Mouse (Mus musculus): ENCODE data around the gene Hoxa4. TPM values are rescaled to one million over a fixed set of nuclear protein-coding genes. Genes with fewer than 3 reads are reported as not detected.

Hoxa4 gene
- polyA plus RNA-seq, 1 experiment from 2014 or later, result 14.5 TPM

DNA sequence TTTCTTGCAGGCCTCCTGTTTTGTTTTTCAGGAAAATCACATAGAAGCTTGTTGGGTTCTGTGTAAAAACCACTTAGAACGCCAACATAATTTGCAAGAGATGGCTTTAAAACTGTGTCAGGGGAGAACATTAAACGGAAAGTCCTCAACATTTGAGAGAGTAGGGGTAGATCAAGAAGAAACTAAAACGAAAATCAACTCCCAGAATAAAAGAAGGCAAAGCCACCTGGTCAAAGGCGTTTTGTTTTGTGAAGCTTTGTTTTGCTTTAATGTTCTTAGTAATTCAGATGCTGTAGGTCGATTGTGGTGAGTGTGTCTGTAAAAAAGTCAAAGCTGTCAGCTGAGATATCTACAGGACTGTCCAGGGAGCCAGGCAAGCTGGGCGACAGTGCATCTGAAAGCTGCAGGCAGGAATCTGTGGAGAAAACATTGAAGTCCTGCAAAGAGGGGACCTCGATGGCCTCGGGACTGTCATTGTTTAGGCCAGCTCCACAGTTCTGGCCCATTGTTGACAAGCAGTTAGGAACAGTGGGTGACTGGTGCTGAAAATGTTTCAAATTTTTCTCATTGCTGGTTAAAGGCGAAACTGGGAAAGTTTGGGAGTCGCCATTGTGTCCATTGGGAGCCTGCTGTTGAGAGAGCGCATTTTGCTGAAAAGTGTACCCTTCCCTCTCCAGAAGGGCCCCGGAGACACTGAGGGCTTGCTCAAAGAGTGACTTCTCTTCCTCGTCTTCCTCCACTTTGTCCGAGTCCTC, 28.8 kb downstream of the Hoxa4 start:
- Histone ChIP-seq H3K4me3 (peak overlapping the region; percentile 70), H3K27me3 (peaks cover 25% of the 10 kb centered on the region), H3K4me1 (replicated peaks) (peaks cover 29% of the 10 kb centered on the region), H3K4me2 (peak overlapping the region; percentile 88), H3K9me3 (no peaks in the 10 kb centered on the region), H3K9ac (peak overlapping the region; percentile 100), H3K36me3 (no peaks in the 10 kb centered on the region), H3K27ac (peak overlapping the region; percentile 100)
- no peak for ATAC-seq (ENCODE audit: low FRiP score)
- WGBS, result under 1% methylated on average over 14 of the region's 14 CpGs

DNA sequence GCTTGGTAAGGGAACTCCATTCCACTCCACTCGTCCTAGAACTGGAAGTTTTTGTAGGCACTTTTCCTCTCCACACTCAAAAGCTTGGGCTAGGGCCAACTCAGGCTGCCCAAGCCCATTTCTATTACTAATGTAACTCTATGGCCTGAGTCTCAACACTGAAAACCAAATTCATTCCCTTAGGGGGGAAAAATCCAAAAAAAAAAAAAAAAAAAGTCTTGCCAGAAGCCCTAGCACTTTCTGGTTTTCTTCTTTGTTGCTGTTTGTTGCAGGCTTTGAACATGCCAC, 29.5 kb downstream of the Hoxa4 start:
- Histone ChIP-seq H3K27me3 (peaks cover 31% of the 10 kb centered on the region), H3K4me1 (replicated peaks) (peaks cover 35% of the 10 kb centered on the region), H3K36me3 (no peaks in the 10 kb centered on the region), H3K9ac (peak overlapping the region; percentile 100), H3K9me3 (no peaks in the 10 kb centered on the region), H3K4me2 (peak overlapping the region; percentile 88), H3K4me3 (peak overlapping the region; percentile 70), H3K27ac (peak overlapping the region; percentile 87)
- ATAC-seq (ENCODE audit: low FRiP score), result no peak
- WGBS, result 0% methylated on average over 1 of the region's 1 CpGs

- H3K4me1 ChIP-seq (replicated peaks), result peaks cover 40% of the 10 kb centered on the region
- no peak for ATAC-seq (ENCODE audit: low FRiP score)
- peak overlapping the region; percentile 96 for H3K27ac ChIP-seq
- H3K9me3 ChIP-seq, result no peaks in the 10 kb centered on the region
- H3K36me3 ChIP-seq, result no peaks in the 10 kb centered on the region
- peak overlapping the region; percentile 100 for H3K9ac ChIP-seq
- H3K4me2 ChIP-seq, result peak overlapping the region; percentile 88
- 2% methylated on average over 8 of the region's 8 CpGs for WGBS
- peak overlapping the region; percentile 70 for H3K4me3 ChIP-seq
- H3K27me3 ChIP-seq, result peaks cover 36% of the 10 kb centered on the region
Observed at GRCm38 (mm10) chr6:52161336-52162092, 30.0 kb downstream of the Hoxa4 start.

DNA sequence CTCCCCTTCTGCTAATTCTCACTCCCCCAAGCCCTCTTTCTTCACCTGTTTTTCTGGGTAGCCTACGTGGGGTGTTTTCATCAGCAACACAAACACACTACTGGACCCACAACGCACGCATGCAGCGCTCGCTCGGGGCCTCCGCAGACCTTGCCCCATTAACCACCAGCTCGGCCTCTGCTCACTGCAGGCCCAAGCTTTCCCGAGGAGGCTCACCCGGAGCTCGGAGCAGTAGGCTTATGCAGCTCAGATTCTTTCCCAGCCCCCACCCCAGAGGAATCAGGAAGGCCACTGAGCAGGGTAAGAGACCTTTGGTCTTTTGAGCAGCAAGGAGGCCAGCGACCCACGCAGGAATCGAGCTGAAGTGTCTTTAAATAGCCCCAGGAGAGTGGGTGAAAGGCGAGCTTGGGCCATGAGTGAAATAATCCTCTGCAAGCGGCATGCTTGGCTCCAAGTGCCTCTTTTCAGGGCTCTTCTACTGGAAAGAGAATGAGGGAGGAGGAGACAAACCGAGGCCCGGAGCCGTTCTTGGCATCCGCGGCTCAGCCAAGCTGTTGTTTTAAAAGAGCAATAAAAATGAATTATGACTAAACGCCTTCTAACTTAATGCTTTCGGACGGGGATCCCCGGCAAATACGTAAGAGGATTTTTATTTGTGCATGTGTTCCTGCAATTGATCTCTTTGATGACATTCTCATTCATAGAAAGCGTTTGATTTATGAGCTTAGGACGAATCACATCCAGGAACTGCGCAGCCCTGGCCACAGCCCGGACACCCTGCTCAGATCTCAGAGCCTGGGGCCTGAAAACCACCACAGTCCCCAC, 30.8 kb downstream of the Hoxa4 start:
- H3K4me1 ChIP-seq (replicated peaks), result peaks cover 38% of the 10 kb centered on the region
- peak overlapping the region; percentile 88 for H3K4me2 ChIP-seq
- H3K27me3 ChIP-seq, result peaks cover 41% of the 10 kb centered on the region
- peak overlapping the region; percentile 91 for H3K9ac ChIP-seq
- peak overlapping the region; percentile 96 for H3K27ac ChIP-seq
- no peaks in the 10 kb centered on the region for H3K9me3 ChIP-seq
- peak overlapping the region; percentile 70 for H3K4me3 ChIP-seq
- WGBS, result 2% methylated on average over 30 of the region's 30 CpGs
- ATAC-seq (ENCODE audit: low FRiP score), result no peak
- H3K36me3 ChIP-seq, result no peaks in the 10 kb centered on the region

DNA sequence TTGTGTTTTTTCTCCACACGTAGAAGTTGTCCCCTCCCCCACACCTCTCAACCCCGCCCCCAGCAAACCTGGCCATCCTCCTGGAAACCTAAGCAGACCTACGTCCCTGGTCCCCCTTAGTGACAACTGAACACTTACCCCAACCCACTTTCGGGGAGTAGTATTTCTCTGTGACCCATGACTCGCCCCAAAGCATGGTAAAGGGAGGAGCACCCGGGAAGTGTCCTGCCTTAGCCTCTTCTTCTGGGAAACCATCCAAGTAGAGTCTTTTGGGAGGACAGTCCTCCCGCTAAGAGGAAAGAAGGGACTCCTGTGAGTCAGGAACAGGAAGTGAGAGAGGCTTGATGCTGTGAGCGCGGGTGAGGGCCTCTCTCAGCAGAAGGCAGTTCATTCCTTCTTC, 31.6 kb downstream of the Hoxa4 start:
- H3K9me3 ChIP-seq, result no peaks in the 10 kb centered on the region
- peaks cover 47% of the 10 kb centered on the region for H3K27me3 ChIP-seq
- 1% methylated on average over 9 of the region's 9 CpGs for WGBS
- peak overlapping the region; percentile 96 for H3K27ac ChIP-seq
- peak overlapping the region; percentile 88 for H3K4me2 ChIP-seq
- peaks cover 35% of the 10 kb centered on the region for H3K4me1 ChIP-seq (replicated peaks)
- peak overlapping the region; percentile 70 for H3K4me3 ChIP-seq
- no peak for ATAC-seq (ENCODE audit: low FRiP score)
- peak overlapping the region; percentile 91 for H3K9ac ChIP-seq
- no peaks in the 10 kb centered on the region for H3K36me3 ChIP-seq

DNA sequence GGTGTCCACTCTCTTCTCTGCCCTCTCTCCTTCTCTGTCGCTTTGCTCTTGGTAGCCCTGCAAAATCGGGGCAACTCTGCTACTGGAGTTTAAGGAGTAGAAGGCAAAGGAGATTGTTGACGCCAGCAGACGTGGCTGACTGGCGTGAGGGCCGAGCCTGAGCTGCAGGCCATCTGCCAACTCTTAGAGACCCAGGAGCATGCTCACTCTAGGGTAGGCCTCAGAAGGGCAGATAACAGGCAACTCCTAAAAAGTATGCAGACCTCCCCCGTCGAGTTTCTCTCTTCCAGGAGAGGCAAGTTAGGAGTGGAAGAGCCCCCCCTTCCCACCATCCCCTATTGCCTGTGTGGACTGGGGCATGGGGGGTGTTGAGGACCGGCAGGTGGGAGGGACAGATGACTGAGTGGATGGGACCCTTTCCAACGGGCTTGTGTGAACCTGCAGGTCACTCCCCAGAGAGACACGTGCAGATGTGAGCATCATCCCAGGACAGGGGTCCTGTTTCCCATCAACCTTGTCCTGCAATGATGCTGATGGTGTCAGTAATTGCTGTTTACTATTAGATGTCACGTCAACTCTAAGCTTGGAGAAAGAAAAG, 32.3 kb downstream of the Hoxa4 start:
- H3K4me3 ChIP-seq, result peak overlapping the region; percentile 70
- H3K27ac ChIP-seq, result peak overlapping the region; percentile 96
- ATAC-seq (ENCODE audit: low FRiP score), result no peak; the same call in 1 of the 2 replicates
- H3K27me3 ChIP-seq, result peaks cover 55% of the 10 kb centered on the region
- H3K4me2 ChIP-seq, result peak overlapping the region; percentile 88
- H3K9ac ChIP-seq, result peak overlapping the region; percentile 91
- 2% methylated on average over 12 of the region's 12 CpGs for WGBS
- H3K4me1 ChIP-seq (replicated peaks), result peaks cover 35% of the 10 kb centered on the region
- no peaks in the 10 kb centered on the region for H3K36me3 ChIP-seq
- H3K9me3 ChIP-seq, result no peaks in the 10 kb centered on the region

GRCm38 (mm10) chr6:52158276-52159051, 33.1 kb downstream of the Hoxa4 start, which contains the start of gene Hoxa1:
Gene Hoxa1, minus strand, starts transcription at chr6:52158317.
- Histone ChIP-seq H3K9ac (peak within 1 kb of the TSS; percentile 91), H3K4me3 (peak within 1 kb of the TSS; percentile 70), H3K4me1 (replicated peaks) (peaks cover 35% of the 10 kb centered on the region), H3K27ac (peak within 1 kb of the TSS; percentile 96), H3K9me3 (no peaks in the 10 kb centered on the region), H3K36me3 (no peaks in the 10 kb centered on the region), H3K4me2 (peak within 1 kb of the TSS; percentile 88), H3K27me3 (peaks cover 58% of the 10 kb centered on the region)
- WGBS, result under 1% methylated on average over 55 of the region's 55 CpGs
- peak; percentile 88 for ATAC-seq (ENCODE audit: low FRiP score)

- peaks cover 62% of the 10 kb centered on the region for H3K27me3 ChIP-seq
- H3K27ac ChIP-seq, result no peak overlapping the region; the same call in 1 of the 2 replicates
- no peaks in the 10 kb centered on the region for H3K36me3 ChIP-seq
- H3K4me2 ChIP-seq, result peak overlapping the region; percentile 88
- peak overlapping the region; percentile 91 for H3K9ac ChIP-seq
- peaks cover 36% of the 10 kb centered on the region for H3K4me1 ChIP-seq (replicated peaks)
- ATAC-seq (ENCODE audit: low FRiP score), result peak; percentile 6
- H3K4me3 ChIP-seq, result peak overlapping the region; percentile 70
- WGBS, result under 1% methylated on average over 32 of the region's 32 CpGs
- no peaks in the 10 kb centered on the region for H3K9me3 ChIP-seq
Observed at GRCm38 (mm10) chr6:52157466-52158275, 33.9 kb downstream of the Hoxa4 start.

DNA sequence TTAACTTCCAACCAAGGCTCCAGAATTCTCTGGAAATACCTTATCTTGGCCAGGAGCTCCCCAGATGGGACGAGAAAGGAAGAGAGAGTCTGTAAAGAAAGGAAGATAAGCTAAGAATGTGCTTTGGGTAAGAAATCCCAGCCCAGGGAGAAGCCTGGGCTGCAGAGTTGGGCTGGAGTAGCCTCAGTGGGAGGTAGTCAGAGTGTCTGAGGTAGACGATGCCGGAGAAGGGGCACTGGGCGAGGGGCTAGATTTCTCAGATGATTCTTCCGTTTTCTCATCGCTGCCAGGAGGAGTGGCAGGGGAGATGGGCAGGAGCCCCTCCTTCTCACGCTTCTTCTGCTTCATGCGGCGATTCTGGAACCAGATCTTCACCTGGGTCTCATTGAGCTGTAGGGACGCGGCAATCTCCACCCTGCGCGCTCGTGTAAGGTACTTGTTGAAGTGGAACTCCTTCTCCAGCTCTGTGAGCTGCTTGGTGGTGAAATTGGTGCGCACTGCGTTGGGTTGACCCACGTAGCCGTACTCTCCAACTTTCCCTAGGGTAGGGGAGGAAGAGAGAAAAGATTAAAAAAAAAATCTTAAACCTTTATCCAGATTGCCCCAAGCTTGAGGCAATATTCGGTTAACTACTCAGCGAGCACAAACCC, 34.9 kb downstream of the Hoxa4 start:
- H3K27me3 ChIP-seq, result peaks cover 71% of the 10 kb centered on the region
- H3K9ac ChIP-seq, result peak overlapping the region; percentile 43; the same call in 1 of the 2 replicates
- no peaks in the 10 kb centered on the region for H3K36me3 ChIP-seq
- no peaks in the 10 kb centered on the region for H3K9me3 ChIP-seq
- 3% methylated on average over 20 of the region's 20 CpGs for WGBS
- ATAC-seq (ENCODE audit: low FRiP score), result no peak
- H3K4me2 ChIP-seq, result peak overlapping the region; percentile 88
- H3K27ac ChIP-seq, result no peak overlapping the region
- H3K4me3 ChIP-seq, result peak overlapping the region; percentile 70
- peaks cover 42% of the 10 kb centered on the region for H3K4me1 ChIP-seq (replicated peaks)

DNA sequence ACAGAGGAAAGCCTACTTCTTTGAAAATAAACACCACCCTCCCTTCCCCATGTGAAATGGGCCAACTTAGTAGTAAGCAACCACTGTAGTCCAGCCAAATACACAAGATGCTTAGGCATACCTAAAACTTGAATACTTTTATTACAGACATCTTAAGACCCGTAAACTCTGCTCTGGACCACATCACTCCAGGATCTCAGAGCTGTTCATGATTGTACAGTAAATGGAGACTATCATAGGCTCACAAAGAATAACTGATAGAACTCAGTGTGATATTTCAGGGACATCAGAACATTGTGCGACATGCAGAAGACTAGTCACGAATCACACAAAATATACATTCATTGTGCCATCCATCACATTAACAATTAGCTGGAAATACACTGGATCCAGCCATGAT, 36.1 kb downstream of the Hoxa4 start:
- no peak overlapping the region for H3K4me2 ChIP-seq
- H3K9me3 ChIP-seq, result no peaks in the 10 kb centered on the region
- H3K9ac ChIP-seq, result no peak overlapping the region
- 47% methylated on average over 3 of the region's 3 CpGs for WGBS
- ATAC-seq (ENCODE audit: low FRiP score), result no peak
- H3K27ac ChIP-seq, result no peak overlapping the region
- no peaks in the 10 kb centered on the region for H3K36me3 ChIP-seq
- H3K27me3 ChIP-seq, result peaks cover 79% of the 10 kb centered on the region
- H3K4me1 ChIP-seq (replicated peaks), result peaks cover 39% of the 10 kb centered on the region
- no peak overlapping the region for H3K4me3 ChIP-seq
